Comparison of ENCODE assay signal across 16 mouse cellular contexts in the genomic region with DNA sequence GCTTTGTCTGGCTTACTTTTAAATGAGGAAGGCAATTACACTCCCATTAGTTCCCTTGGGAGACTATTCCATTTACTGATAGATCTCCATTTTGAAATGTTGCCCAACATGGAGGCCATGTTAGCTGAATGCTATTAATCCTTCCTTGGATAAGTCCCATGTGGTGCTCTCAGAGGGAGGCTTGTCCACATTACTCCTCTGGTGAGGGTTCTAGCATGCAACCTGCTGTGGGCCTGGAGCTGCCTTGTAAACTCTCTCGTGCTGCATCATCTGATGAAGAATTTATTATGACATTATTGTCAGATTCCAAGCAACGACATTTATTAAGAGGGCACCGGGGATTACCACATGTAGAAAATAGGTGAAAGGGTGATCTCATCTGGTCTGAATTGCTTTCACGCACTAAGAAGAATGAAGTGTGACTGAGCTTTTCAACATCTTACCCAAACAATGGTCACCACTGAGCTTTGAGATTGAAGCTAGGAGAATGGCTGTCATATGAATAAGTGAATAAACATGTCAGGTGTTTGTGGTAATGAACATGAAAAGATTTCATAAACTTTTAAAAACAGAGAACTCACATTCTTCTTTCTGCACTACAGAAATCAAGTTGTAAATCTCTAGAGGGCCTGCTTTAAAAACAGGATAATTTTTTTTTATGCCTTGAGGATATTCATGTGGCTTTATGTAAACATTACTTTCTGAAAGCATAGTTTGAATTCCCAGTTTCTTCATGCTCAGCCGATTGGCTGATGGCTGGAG.
A peak's percentile ranks its signal among the peaks of the same experiment; 100 is the strongest.
DNase-seq lines count a peak whose midpoint lies in the region; ATAC-seq lines count a peak whose summit lies in the region.
"Had no signal": no experiment of that assay in that cellular context is flagged by ENCODE, and none has a peak within 500 bp of the region (broad histone marks: within the 10 kb centered on the region; RNA-seq: fewer than 3 reads in every experiment).

No protein-coding gene starts in this region.

- H3K9ac ChIP-seq in embryonic facial prominence, embryonic 14.5 days (ENCODE audit: low read depth, low read length), result no peak overlapping the region
- H3K9ac ChIP-seq: forebrain, embryonic 15.5 days; heart, embryonic 13.5 days had no signal

- no peak for ATAC-seq in embryonic facial prominence, embryonic 14.5 days (ENCODE audit: low read depth)
- ATAC-seq: forebrain, embryonic 15.5 days had no signal

- H3K4me3 ChIP-seq in embryonic facial prominence, embryonic 14.5 days (ENCODE audit: low read depth, low read length), result no peak overlapping the region
- H3K4me3 ChIP-seq in embryonic facial prominence, embryonic 10.5 days, result no peak overlapping the region
- H3K4me3 ChIP-seq: erythroblast, embryonic 14.5 days; forebrain, embryonic 15.5 days; heart, embryonic 13.5 days had no signal

- H3K4me1 ChIP-seq in embryonic facial prominence, embryonic 14.5 days (ENCODE audit: control insufficient read depth, insufficient read depth, low read length), result peaks cover 9% of the 10 kb centered on the region; the same call in 1 of the 2 replicates
- H3K4me1 ChIP-seq in embryonic facial prominence, embryonic 10.5 days, result peaks cover 10% of the 10 kb centered on the region
- H3K4me1 ChIP-seq: forebrain, embryonic 15.5 days had no signal

- 35% methylated on average over 5 of the region's 5 CpGs for WGBS in embryonic facial prominence, embryonic 14.5 days
- 68% methylated on average over 5 of the region's 5 CpGs for WGBS in embryonic facial prominence, embryonic 10.5 days

- peak; percentile 49 for DNase-seq in embryonic facial prominence, embryonic 14.5 days (ENCODE audit: low spot score)
- no peak for DNase-seq in embryonic facial prominence, embryonic 10.5 days (ENCODE audit: low spot score)
- DNase-seq in lung, postnatal 10 days, result peak; percentile 6
- no peak for DNase-seq in lung, postnatal 36 days
- DNase-seq in 3T3-L1 (ENCODE audit: low read depth, low spot score), result peak; percentile 36
- DNase-seq in forelimb bud, embryonic 11.5 days (ENCODE audit: low read depth, low spot score), result peak; percentile 67
- DNase-seq in heart, postnatal 4 days, result no peak
- DNase-seq: cerebellum, adult 9-10 months; heart, postnatal 36 days; kidney, adult 18-20 months; layer of hippocampus, postnatal 36 days; thymus, postnatal 25 days had no signal

- no peaks in the 10 kb centered on the region for H3K27me3 ChIP-seq in embryonic facial prominence, embryonic 14.5 days (replicated peaks; ENCODE audit: control insufficient read depth, insufficient read depth, low read length)
- no peaks in the 10 kb centered on the region for H3K27me3 ChIP-seq in embryonic facial prominence, embryonic 10.5 days (replicated peaks; ENCODE audit: low read depth, poor library complexity, severe bottlenecking)
- H3K27me3 ChIP-seq: forebrain, embryonic 15.5 days; heart, embryonic 13.5 days had no signal

- no peak overlapping the region for H3K4me2 ChIP-seq in embryonic facial prominence, embryonic 14.5 days (ENCODE audit: low read depth, low read length)
- H3K4me2 ChIP-seq: forebrain, embryonic 15.5 days; heart, embryonic 13.5 days; liver, embryonic 11.5 days had no signal

- no peaks in the 10 kb centered on the region for H3K9me3 ChIP-seq in embryonic facial prominence, embryonic 14.5 days (ENCODE audit: control insufficient read depth, low read length)
- no peaks in the 10 kb centered on the region for H3K9me3 ChIP-seq in embryonic facial prominence, embryonic 10.5 days
- H3K9me3 ChIP-seq: forebrain, embryonic 15.5 days; heart, embryonic 13.5 days had no signal

- H3K36me3 ChIP-seq in embryonic facial prominence, embryonic 14.5 days (ENCODE audit: control insufficient read depth, insufficient read depth, low read length), result no peaks in the 10 kb centered on the region
- H3K36me3 ChIP-seq in embryonic facial prominence, embryonic 10.5 days (replicated peaks), result no peaks in the 10 kb centered on the region
- H3K36me3 ChIP-seq: forebrain, embryonic 15.5 days; heart, embryonic 13.5 days had no signal

- no peak overlapping the region for H3K27ac ChIP-seq in embryonic facial prominence, embryonic 14.5 days (replicated peaks; ENCODE audit: low read depth, low read length)
- H3K27ac ChIP-seq in embryonic facial prominence, embryonic 10.5 days (replicated peaks), result no peak overlapping the region
- H3K27ac ChIP-seq: forebrain, embryonic 15.5 days; heart, embryonic 13.5 days had no signal

Comparison
In these comparisons a context has a peak if more than half of its experiments do, and no peak if none do; other contexts are left out.
1. DNase-seq: peak in embryonic facial prominence, embryonic 14.5 days (single experiment), lung, postnatal 10 days (single experiment), 3T3-L1 (single experiment) and forelimb bud, embryonic 11.5 days (single experiment); none in embryonic facial prominence, embryonic 10.5 days (single experiment), lung, postnatal 36 days (single experiment) and heart, postnatal 4 days (single experiment).